Mouse (Mus musculus): ENCODE measurements around the gene Mier2.

GRCm38 (mm10) chr10:79530241-79530640 lies 24.8 kb downstream of the Mier2 start:
- TF ChIP-seq CTCF (conservative IDR thresholded peaks at IDR 0.05; ENCODE audit: low read length), result no peak
- TF ChIP-seq POU5F1 (IDR thresholded peaks at IDR 0.05; ENCODE audit: borderline replicate concordance, low read length), result no peak
- no peak for TF ChIP-seq NANOG (IDR thresholded peaks at IDR 0.05; ENCODE audit: borderline replicate concordance, low read length)
